Mouse (Mus musculus): ENCODE results near the gene Alg9. TPM values are rescaled to one million over a fixed set of nuclear protein-coding genes. Genes with fewer than 3 reads are reported as not detected.
A peak's percentile ranks its signal among the peaks of the same experiment; 100 is the strongest.
"Not testable (repeated sequence)": the region's sequence is repeated elsewhere in the genome, so short reads cannot be mapped to it uniquely, and the experiment has no call there.

Gene Alg9
- polyA plus RNA-seq, 1 experiment from 2014 or later, result 36.7 TPM

GRCm38 (mm10) chr9:50823779-50824453, 49.1 kb downstream of the Alg9 start:
- H3K4me3 ChIP-seq (replicated peaks), result no peak overlapping the region
- peaks cover 16% of the 10 kb centered on the region; the same call in 1 of the 2 replicates for H3K36me3 ChIP-seq
- H3K4me2 ChIP-seq, result no peak overlapping the region
- no peaks in the 10 kb centered on the region for H3K27me3 ChIP-seq (replicated peaks)
- H3K9ac ChIP-seq, result no peak overlapping the region
- no peaks in the 10 kb centered on the region for H3K9me3 ChIP-seq
- no peak overlapping the region for H3K27ac ChIP-seq
- WGBS, result 86% methylated on average over 11 of the region's 11 CpGs
- H3K4me1 ChIP-seq, result no peaks in the 10 kb centered on the region
- peak; percentile 95 for ATAC-seq (ENCODE audit: insufficient read depth, low FRiP score, low read depth)

- Histone ChIP-seq H3K4me1 (no peaks in the 10 kb centered on the region), H3K4me3 (replicated peaks) (no peak overlapping the region), H3K4me2 (no peak overlapping the region), H3K27me3 (replicated peaks) (no peaks in the 10 kb centered on the region), H3K9me3 (no peaks in the 10 kb centered on the region), H3K36me3 (peaks cover 6% of the 10 kb centered on the region; the same call in 1 of the 2 replicates), H3K27ac (no peak overlapping the region), H3K9ac (no peak overlapping the region)
- no peak for ATAC-seq (ENCODE audit: insufficient read depth, low FRiP score, low read depth)
- WGBS, result 89% methylated on average over 5 of the region's 5 CpGs
These were observed 56.7 kb downstream of the Alg9 start for GRCm38 (mm10) chr9:50831514-50831913.

- H3K4me1 ChIP-seq, result no peaks in the 10 kb centered on the region
- no peak overlapping the region for H3K4me3 ChIP-seq (replicated peaks)
- H3K27ac ChIP-seq, result no peak overlapping the region
- H3K4me2 ChIP-seq, result no peak overlapping the region
- peaks cover 6% of the 10 kb centered on the region; the same call in 1 of the 2 replicates for H3K36me3 ChIP-seq
- no peaks in the 10 kb centered on the region for H3K27me3 ChIP-seq (replicated peaks)
- no peaks in the 10 kb centered on the region for H3K9me3 ChIP-seq
- no peak overlapping the region for H3K9ac ChIP-seq
- WGBS, result 95% methylated on average over 4 of the region's 4 CpGs
- no peak for ATAC-seq (ENCODE audit: insufficient read depth, low FRiP score, low read depth)
These were observed 57.3 kb downstream of the Alg9 start for GRCm38 (mm10) chr9:50832162-50832561.

- not testable (repeated sequence) for ATAC-seq (ENCODE audit: insufficient read depth, low FRiP score, low read depth); H3K27ac ChIP-seq; H3K9me3 ChIP-seq; H3K9ac ChIP-seq; H3K4me3 ChIP-seq (replicated peaks); H3K4me1 ChIP-seq; H3K27me3 ChIP-seq (replicated peaks); H3K4me2 ChIP-seq; H3K36me3 ChIP-seq
- 69% methylated on average over 2 of the region's 2 CpGs for WGBS
These were observed 57.8 kb downstream of the Alg9 start for GRCm38 (mm10) chr9:50832582-50832981.

- Histone ChIP-seq H3K4me3 (replicated peaks) (no peak overlapping the region), H3K27ac (no peak overlapping the region), H3K4me1 (no peaks in the 10 kb centered on the region), H3K4me2 (no peak overlapping the region), H3K9ac (no peak overlapping the region), H3K36me3 (no peaks in the 10 kb centered on the region; the same call in 1 of the 2 replicates), H3K9me3 (no peaks in the 10 kb centered on the region), H3K27me3 (replicated peaks) (no peaks in the 10 kb centered on the region)
- WGBS, result 83% methylated on average over 8 of the region's 8 CpGs
- no peak for ATAC-seq (ENCODE audit: insufficient read depth, low FRiP score, low read depth)
These were observed 59.0 kb downstream of the Alg9 start for GRCm38 (mm10) chr9:50833786-50834185.

GRCm38 (mm10) chr9:50835068-50835705, 60.4 kb downstream of the Alg9 start:
- 84% methylated on average over 10 of the region's 10 CpGs for WGBS
- ATAC-seq (ENCODE audit: insufficient read depth, low FRiP score, low read depth), result peak; percentile 18; the same call in 1 of the 2 replicates
- Histone ChIP-seq H3K27me3 (replicated peaks) (no peaks in the 10 kb centered on the region), H3K9me3 (no peaks in the 10 kb centered on the region), H3K4me1 (no peaks in the 10 kb centered on the region), H3K36me3 (no peaks in the 10 kb centered on the region; the same call in 1 of the 2 replicates), H3K4me3 (replicated peaks) (no peak overlapping the region), H3K9ac (no peak overlapping the region), H3K4me2 (no peak overlapping the region), H3K27ac (no peak overlapping the region)

GRCm38 (mm10) chr9:50836097-50836496, 61.3 kb downstream of the Alg9 start:
- 86% methylated on average over 4 of the region's 4 CpGs for WGBS
- no peaks in the 10 kb centered on the region for H3K27me3 ChIP-seq (replicated peaks)
- ATAC-seq (ENCODE audit: insufficient read depth, low FRiP score, low read depth), result no peak

GRCm38 (mm10) chr9:50841079-50841789, 66.4 kb downstream of the Alg9 start:
- H3K27ac ChIP-seq, result no peak overlapping the region
- 83% methylated on average over 13 of the region's 13 CpGs for WGBS

More at GRCm38 (mm10) chr9:50836097-50836496, 61.3 kb downstream of the Alg9 start:
- Histone ChIP-seq H3K9ac (no peak overlapping the region), H3K9me3 (no peaks in the 10 kb centered on the region), H3K27ac (no peak overlapping the region), H3K4me2 (no peak overlapping the region), H3K4me1 (no peaks in the 10 kb centered on the region), H3K36me3 (no peaks in the 10 kb centered on the region), H3K4me3 (replicated peaks) (no peak overlapping the region)

GRCm38 (mm10) chr9:50845081-50845480, 70.3 kb downstream of the Alg9 start, which contains the start of gene Ppp2r1b:
Ppp2r1b (plus strand) TSS chr9:50845301.
- Histone ChIP-seq H3K9ac (no peak within 1 kb of the TSS), H3K4me1 (peaks cover 15% of the 10 kb centered on the region; the same call in 1 of the 2 replicates), H3K36me3 (0 out of 2 replicates have a peak, but pooled peaks cover 6% of the 10 kb centered on the region), H3K4me2 (no peak within 1 kb of the TSS), H3K27me3 (replicated peaks) (no peaks in the 10 kb centered on the region), H3K27ac (no peak within 1 kb of the TSS), H3K9me3 (no peaks in the 10 kb centered on the region), H3K4me3 (replicated peaks) (no peak within 1 kb of the TSS)
- WGBS, result 91% methylated on average over 3 of the region's 3 CpGs
- no peak for ATAC-seq (ENCODE audit: insufficient read depth, low FRiP score, low read depth)

More at GRCm38 (mm10) chr9:50841079-50841789, 66.4 kb downstream of the Alg9 start:
- 0 out of 2 replicates have a peak, but pooled peaks cover 6% of the 10 kb centered on the region for H3K36me3 ChIP-seq
- no peak overlapping the region for H3K4me2 ChIP-seq
- no peak overlapping the region for H3K9ac ChIP-seq
- H3K4me1 ChIP-seq, result no peaks in the 10 kb centered on the region
- no peaks in the 10 kb centered on the region for H3K27me3 ChIP-seq (replicated peaks)
- ATAC-seq (ENCODE audit: insufficient read depth, low FRiP score, low read depth), result no peak
- no peak overlapping the region for H3K4me3 ChIP-seq (replicated peaks)
- no peaks in the 10 kb centered on the region for H3K9me3 ChIP-seq

- Histone ChIP-seq H3K4me2 (no peak overlapping the region), H3K9ac (no peak overlapping the region), H3K27me3 (replicated peaks) (no peaks in the 10 kb centered on the region), H3K36me3 (0 out of 2 replicates have a peak, but pooled peaks cover 6% of the 10 kb centered on the region), H3K4me3 (replicated peaks) (no peak overlapping the region), H3K27ac (no peak overlapping the region), H3K4me1 (peaks cover 19% of the 10 kb centered on the region), H3K9me3 (no peaks in the 10 kb centered on the region)
- WGBS, result 76% methylated on average over 9 of the region's 9 CpGs
- no peak for ATAC-seq (ENCODE audit: insufficient read depth, low FRiP score, low read depth)
These were observed 70.7 kb downstream of the Alg9 start for GRCm38 (mm10) chr9:50845547-50845946.

GRCm38 (mm10) chr9:50847133-50847532, 72.3 kb downstream of the Alg9 start:
- Histone ChIP-seq H3K4me1 (peaks cover 26% of the 10 kb centered on the region), H3K9ac (no peak overlapping the region), H3K36me3 (0 out of 2 replicates have a peak, but pooled peaks cover 6% of the 10 kb centered on the region), H3K27ac (peak overlapping the region; percentile 9; the same call in 1 of the 2 replicates), H3K9me3 (no peaks in the 10 kb centered on the region), H3K4me3 (replicated peaks) (no peak overlapping the region), H3K27me3 (replicated peaks) (no peaks in the 10 kb centered on the region), H3K4me2 (no peak overlapping the region)
- no peak for ATAC-seq (ENCODE audit: insufficient read depth, low FRiP score, low read depth)
- WGBS, result 80% methylated on average over 6 of the region's 6 CpGs
